Mouse (Mus musculus) kidney, adult 9 months (tissue): ENCODE data around the gene Obsl1.

Source experiments
- DNase-seq: peaks from one replicate; pipeline ENCODE4 v3.0.0; 2022

The Obsl1 gene

GRCm38 (mm10) chr1:75450314-75451005, 55.8 kb downstream of the Obsl1 start, which contains the start of gene Asic4:
TSS of gene Asic4 (plus strand) at chr1:75450436.
- DNase-seq: no peak

- DNase-seq: no peak
These were observed 56.7 kb downstream of the Obsl1 start for GRCm38 (mm10) chr1:75449377-75450135.

GRCm38 (mm10) chr1:75448937-75449336, 57.3 kb downstream of the Obsl1 start:
- no peak for DNase-seq

- DNase-seq: no peak
These were observed 58.2 kb downstream of the Obsl1 start for GRCm38 (mm10) chr1:75448052-75448431.

- DNase-seq: no peak
These were observed 58.8 kb downstream of the Obsl1 start for GRCm38 (mm10) chr1:75447265-75448051.

GRCm38 (mm10) chr1:75446656-75447055, 59.6 kb downstream of the Obsl1 start:
- DNase-seq: no peak

- peak; percentile 71 for DNase-seq
These were observed 60.3 kb downstream of the Obsl1 start for GRCm38 (mm10) chr1:75445751-75446611.

GRCm38 (mm10) chr1:75445141-75445701, 61.0 kb downstream of the Obsl1 start:
- DNase-seq: no peak

- DNase-seq: no peak
These were observed 62.0 kb downstream of the Obsl1 start for GRCm38 (mm10) chr1:75444208-75444607.

GRCm38 (mm10) chr1:75443247-75444024, 62.8 kb downstream of the Obsl1 start:
- DNase-seq: no peak

GRCm38 (mm10) chr1:75442811-75443210, 63.4 kb downstream of the Obsl1 start:
- DNase-seq: no peak

GRCm38 (mm10) chr1:75442171-75442570, 64.1 kb downstream of the Obsl1 start:
- DNase-seq: no peak

- no peak for DNase-seq
These were observed 64.7 kb downstream of the Obsl1 start for GRCm38 (mm10) chr1:75441471-75441996.

GRCm38 (mm10) chr1:75440661-75441060, 65.6 kb downstream of the Obsl1 start:
- DNase-seq: no peak

- no peak for DNase-seq
These were observed 67.5 kb downstream of the Obsl1 start for GRCm38 (mm10) chr1:75438782-75439181.

GRCm38 (mm10) chr1:75435475-75436328, 70.5 kb downstream of the Obsl1 start, which contains the start of gene Gmppa:
TSS of gene Gmppa (plus strand) at chr1:75435930.
- peak; percentile 86 for DNase-seq
